Mouse (Mus musculus) limb, embryonic 10.5 days (tissue): ENCODE results near the gene Tas2r104. TPM values are rescaled to one million over a fixed set of nuclear protein-coding genes. Genes with fewer than 3 reads are reported as not detected.

Experiments
- DNase-seq: peaks from one replicate; pipeline ENCODE4 v3.0.0-alpha.2; 2017; ENCODE audit warnings: low spot score
- H3K27ac ChIP-seq: fragments of 300-500 bp; sonication (generic); 2 replicates; pipeline ENCODE4 v1.5.1; 2016; ENCODE audit warnings: mild to moderate bottlenecking
- H3K27me3 ChIP-seq: fragments of 300-500 bp; sonication (generic); 2 replicates; pipeline ENCODE4 v1.6.1; 2016; ENCODE audit warnings: low read depth, mild to moderate bottlenecking; ENCODE audit not compliant: poor library complexity, severe bottlenecking
- H3K36me3 ChIP-seq: fragments of 300-500 bp; sonication (generic); 2 replicates; pipeline ENCODE4 v1.6.1; 2016; ENCODE audit warnings: mild to moderate bottlenecking, moderate library complexity
- H3K4me1 ChIP-seq: fragments of 300-500 bp; sonication (generic); 2 replicates; pipeline ENCODE4 v1.6.1; 2016
- H3K4me3 ChIP-seq: fragments of 300-500 bp; sonication (generic); 2 replicates; pipeline ENCODE4 v1.5.1; 2016; ENCODE audit warnings: mild to moderate bottlenecking, moderate library complexity
- H3K9me3 ChIP-seq: fragments of 300-500 bp; sonication (generic); replicated peaks from 2 replicates; pipeline ENCODE4 v1.6.1; 2016; ENCODE audit warnings: mild to moderate bottlenecking
- WGBS: fragments of 180-500 bp; shearing (Covaris S2); methylation state at CpG from one replicate; pipeline ENCODE4 v1.1.7; 2016; 5-methylcytosine and 5-hydroxymethylcytosine counted together
- polyA plus RNA-seq: library from polyadenylated mRNA; unstranded; fragments of >200 nt; fragmentation: Nextera tagmentation; extraction: Ambion mirVana; gene quantifications from 2 replicates; pipeline ENCODE4 v1.2.1, GENCODE M21; 2016

Gene Tas2r104
- not detected in 2 replicates for polyA plus RNA-seq

GRCm38 (mm10) chr6:131685644-131686043 is at the start of gene Tas2r104:
Tas2r104 (minus strand) TSS chr6:131685744.
- no peak for DNase-seq
- no peaks in the 10 kb centered on the region for H3K36me3 ChIP-seq
- no peaks in the 10 kb centered on the region for H3K27me3 ChIP-seq
- 83% methylated on average over 1 of the region's 1 CpGs for WGBS
- H3K4me3 ChIP-seq: no peak within 1 kb of the TSS
- no peaks in the 10 kb centered on the region for H3K4me1 ChIP-seq
- no peak within 1 kb of the TSS for H3K27ac ChIP-seq
- H3K9me3 ChIP-seq: no peaks in the 10 kb centered on the region

DNA sequence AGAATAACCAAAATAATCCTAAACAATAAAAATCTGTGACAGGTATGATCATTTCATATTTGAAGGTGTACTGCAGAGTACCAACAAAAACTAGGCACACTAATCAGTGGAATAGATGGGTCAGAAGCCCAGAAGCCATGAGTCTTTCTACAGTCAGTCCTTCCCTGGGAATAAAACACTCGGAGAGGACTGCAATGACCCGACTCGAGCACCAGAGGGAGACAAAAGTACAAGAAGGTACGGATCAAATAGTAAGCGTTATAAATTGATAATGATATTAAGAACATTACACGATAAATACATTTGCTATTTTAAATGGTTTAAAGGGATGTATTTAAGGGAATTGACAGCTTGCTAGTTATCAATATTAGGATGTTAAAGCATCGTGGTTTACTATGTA is 27.3 kb upstream of the Tas2r104 start:
- Histone ChIP-seq H3K4me1 (no peaks in the 10 kb centered on the region), H3K9me3 (peaks cover 6% of the 10 kb centered on the region; the same call in 1 of the 2 replicates), H3K27ac (no peak overlapping the region), H3K27me3 (no peaks in the 10 kb centered on the region), H3K36me3 (no peaks in the 10 kb centered on the region), H3K4me3 (no peak overlapping the region)
- no peak for DNase-seq
- WGBS: 48% methylated on average over 7 of the region's 7 CpGs

DNA sequence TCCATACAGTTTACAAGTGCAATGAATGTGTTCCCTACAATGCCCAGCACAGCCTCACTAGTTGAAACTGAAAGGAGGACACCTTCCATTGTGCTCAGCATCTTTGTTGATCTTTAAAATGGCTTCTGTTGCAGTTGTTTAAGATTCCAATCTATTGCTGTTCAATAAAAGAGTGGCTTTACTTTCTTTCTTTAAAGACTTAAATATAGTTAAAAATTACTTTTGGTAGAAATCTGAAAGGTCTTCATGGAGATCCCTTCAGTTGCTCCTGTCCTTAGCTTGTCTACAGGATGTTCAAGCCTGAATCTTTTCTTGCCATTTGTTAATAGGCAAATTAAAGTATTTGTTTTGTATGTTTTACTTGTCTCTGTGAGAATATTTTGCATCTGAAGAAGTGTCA is 4.4 kb upstream of the Tas2r104 start, which contains the start of gene Tas2r114:
Gene Tas2r114 (minus strand): TSS at position 101 of the 400 bp plus-strand sequence.
- Histone ChIP-seq H3K36me3 (no peaks in the 10 kb centered on the region), H3K9me3 (no peaks in the 10 kb centered on the region; the same call in 1 of the 2 replicates), H3K4me3 (no peak within 1 kb of the TSS), H3K27me3 (no peaks in the 10 kb centered on the region), H3K4me1 (no peaks in the 10 kb centered on the region), H3K27ac (no peak within 1 kb of the TSS)
- no peak for DNase-seq

- no peak for DNase-seq
- Histone ChIP-seq H3K9me3 (no peaks in the 10 kb centered on the region; the same call in 1 of the 2 replicates), H3K27me3 (no peaks in the 10 kb centered on the region), H3K27ac (no peak within 1 kb of the TSS), H3K4me1 (no peaks in the 10 kb centered on the region), H3K4me3 (no peak within 1 kb of the TSS), H3K36me3 (no peaks in the 10 kb centered on the region)
- 84% methylated on average over 1 of the region's 1 CpGs for WGBS
Measured at GRCm38 (mm10) chr6:131687395-131687794, 1.9 kb upstream of the Tas2r104 start, which contains the start of gene Tas2r105. Tas2r105 (minus strand) TSS chr6:131687495.

- 0 out of 2 replicates have a peak, but pooled peaks cover 2% of the 10 kb centered on the region for H3K9me3 ChIP-seq
- H3K4me3 ChIP-seq: no peak within 1 kb of the TSS
- no peaks in the 10 kb centered on the region for H3K4me1 ChIP-seq
- no peak for DNase-seq
- H3K36me3 ChIP-seq: no peaks in the 10 kb centered on the region
- WGBS: 86% methylated on average over 3 of the region's 3 CpGs
- no peaks in the 10 kb centered on the region for H3K27me3 ChIP-seq
- H3K27ac ChIP-seq: no peak within 1 kb of the TSS
Measured at GRCm38 (mm10) chr6:131678786-131679185, 6.8 kb downstream of the Tas2r104 start, which contains the start of gene Tas2r106. Tas2r106 (minus strand) TSS chr6:131678886.

DNA sequence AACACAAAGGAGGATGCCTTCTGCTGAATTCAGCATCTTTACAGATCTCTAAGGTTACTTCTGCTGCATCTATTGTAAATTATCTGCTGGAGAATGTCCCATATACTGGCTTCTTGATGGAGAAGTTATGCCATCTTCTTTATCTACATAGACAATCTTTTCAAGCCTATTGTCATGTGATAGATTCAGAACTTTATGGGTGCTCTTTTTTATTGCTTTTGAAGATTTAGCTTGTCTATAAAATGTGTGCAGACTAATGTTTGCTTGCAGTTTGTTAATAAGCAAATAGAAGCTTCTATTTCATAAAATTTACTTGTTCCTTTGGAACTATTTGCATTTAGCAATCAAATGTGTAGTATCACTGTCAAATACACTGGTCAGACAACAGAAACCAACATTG is 25.5 kb downstream of the Tas2r104 start, which contains the start of gene Tas2r107:
Gene Tas2r107 (minus strand): TSS at position 101 of the 400 bp plus-strand sequence.
- H3K27me3 ChIP-seq: no peaks in the 10 kb centered on the region
- no peak within 1 kb of the TSS for H3K27ac ChIP-seq
- no peak within 1 kb of the TSS for H3K4me3 ChIP-seq
- no peaks in the 10 kb centered on the region for H3K9me3 ChIP-seq
- H3K4me1 ChIP-seq: no peaks in the 10 kb centered on the region
- no peaks in the 10 kb centered on the region for H3K36me3 ChIP-seq
- DNase-seq: no peak

Other genes with a start within 250 kb of the Tas2r104 start
- not detected in 2 replicates for gene 5430401F13Rik, start 199.3 kb downstream of the Tas2r104 start, polyA plus RNA-seq
- gene Gm6619, start 199.3 kb downstream of the Tas2r104 start, polyA plus RNA-seq: not detected in 2 replicates
- gene Tas2r130, start 54.8 kb downstream of the Tas2r104 start, polyA plus RNA-seq: not detected in 2 replicates
- not detected in 2 replicates for gene Tas2r107, start 25.6 kb downstream of the Tas2r104 start, polyA plus RNA-seq
- not detected in 2 replicates for gene Tas2r106, start 6.9 kb downstream of the Tas2r104 start, polyA plus RNA-seq
- gene Tas2r105, start 1.8 kb upstream of the Tas2r104 start, polyA plus RNA-seq: not detected in 2 replicates
- not detected in 2 replicates for gene Tas2r114, start 4.3 kb upstream of the Tas2r104 start, polyA plus RNA-seq